Mouse (Mus musculus) embryonic facial prominence, embryonic 11.5 days (tissue): ENCODE results near the gene Ankrd13d. TPM values are rescaled to one million over a fixed set of nuclear protein-coding genes. Genes with fewer than 3 reads are reported as not detected.

Experiments
- ATAC-seq: fragments of 200-750 bp; cut with Nextera tagmentation; replicated peaks from 2 replicates; pipeline ENCODE4 v1.8.0; 2017; ENCODE audit warnings: low read depth; ENCODE audit not compliant: insufficient number of reproducible peaks, low FRiP score, low TSS enrichment
- DNase-seq: peaks from one replicate; pipeline ENCODE4 v3.0.0-alpha.2; 2015; ENCODE audit warnings: low spot score
- H3K27ac ChIP-seq: fragments of 300-500 bp; sonication (generic); replicated peaks from 2 replicates; pipeline ENCODE4 v1.5.1; 2014; ENCODE audit warnings: mild to moderate bottlenecking, low read depth, low read length, control low read depth
- H3K27me3 ChIP-seq: fragments of 300-500 bp; sonication (generic); 2 replicates; pipeline ENCODE4 v1.6.1; 2014; ENCODE audit warnings: mild to moderate bottlenecking, low read length, moderate library complexity, mixed read lengths; ENCODE audit not compliant: control insufficient read depth, insufficient read depth
- H3K36me3 ChIP-seq: fragments of 300-500 bp; sonication (generic); replicated peaks from 2 replicates; pipeline ENCODE4 v1.6.1; 2014; ENCODE audit warnings: low read depth, mild to moderate bottlenecking, low read length, moderate library complexity, mixed read lengths; ENCODE audit not compliant: control insufficient read depth, insufficient read depth
- H3K4me1 ChIP-seq: fragments of 300-500 bp; sonication (generic); 2 replicates; pipeline ENCODE4 v1.6.1; 2014; ENCODE audit warnings: low read length, mixed read lengths; ENCODE audit not compliant: control insufficient read depth, insufficient read depth
- H3K4me2 ChIP-seq: fragments of 300-500 bp; sonication (generic); 2 replicates; pipeline ENCODE4 v1.6.1; 2014; ENCODE audit warnings: low read depth, mild to moderate bottlenecking, control low read depth, low read length, moderate library complexity
- H3K4me3 ChIP-seq: fragments of 300-500 bp; sonication (generic); 2 replicates; pipeline ENCODE4 v1.5.1; 2014; ENCODE audit warnings: low read depth, low read length, control low read depth
- H3K9ac ChIP-seq: fragments of 300-500 bp; sonication (generic); replicated peaks from 2 replicates; pipeline ENCODE4 v1.6.1; 2014; ENCODE audit warnings: mild to moderate bottlenecking, control low read depth, low read length
- H3K9me3 ChIP-seq: fragments of 300-500 bp; sonication (generic); replicated peaks from 2 replicates; pipeline ENCODE4 v1.6.1; 2016; ENCODE audit warnings: mild to moderate bottlenecking, low read length, inconsistent platforms, mixed read lengths; ENCODE audit not compliant: control insufficient read depth
- WGBS: fragments of 180-500 bp; shearing (Covaris S2); extraction: QIAGEN DNeasy Blood & Tissue Kit; methylation state at CpG from one replicate; pipeline ENCODE4 v1.1.7; 2014; 5-methylcytosine and 5-hydroxymethylcytosine counted together
- polyA plus RNA-seq: library from polyadenylated mRNA; unstranded; fragments of >200 nt; fragmentation: Nextera tagmentation; extraction: Ambion mirVana; gene quantifications from 2 replicates; pipeline ENCODE4 v1.2.1, GENCODE M21; 2014

The Ankrd13d gene
- polyA plus RNA-seq, 1 experiment from 2014 or later: 5.6 TPM

GRCm38 (mm10) chr19:4304871-4305321 lies 22.0 kb upstream of the Ankrd13d start:
- ATAC-seq (no peak), DNase-seq (no peak)
- H3K27me3 ChIP-seq: no peaks in the 10 kb centered on the region
- peak overlapping the region; percentile 89 for H3K4me2 ChIP-seq
- H3K27ac ChIP-seq: no peak overlapping the region
- no peak overlapping the region; the same call in 1 of the 2 replicates for H3K9ac ChIP-seq
- H3K9me3 ChIP-seq: no peaks in the 10 kb centered on the region
- H3K4me1 ChIP-seq: peaks cover 23% of the 10 kb centered on the region
- H3K36me3 ChIP-seq: no peaks in the 10 kb centered on the region
- peak overlapping the region; percentile 96 for H3K4me3 ChIP-seq
- 53% methylated on average over 4 of the region's 4 CpGs for WGBS

GRCm38 (mm10) chr19:4304251-4304821 lies 21.4 kb upstream of the Ankrd13d start:
- H3K36me3 ChIP-seq: no peaks in the 10 kb centered on the region

GRCm38 (mm10) chr19:4303640-4303995 lies 20.7 kb upstream of the Ankrd13d start:
- Histone ChIP-seq H3K36me3 (no peaks in the 10 kb centered on the region), H3K27ac (no peak overlapping the region), H3K4me2 (no peak overlapping the region), H3K4me1 (peaks cover 23% of the 10 kb centered on the region), H3K9me3 (no peaks in the 10 kb centered on the region), H3K4me3 (no peak overlapping the region), H3K9ac (no peak overlapping the region), H3K27me3 (no peaks in the 10 kb centered on the region)
- ATAC-seq: no peak
- 92% methylated on average over 5 of the region's 5 CpGs for WGBS
- no peak for DNase-seq

More at GRCm38 (mm10) chr19:4304251-4304821, 21.4 kb upstream of the Ankrd13d start:
- Histone ChIP-seq H3K9ac (no peak overlapping the region; the same call in 1 of the 2 replicates), H3K4me2 (peak overlapping the region; percentile 89), H3K4me3 (peak overlapping the region; percentile 96), H3K9me3 (no peaks in the 10 kb centered on the region), H3K27ac (no peak overlapping the region), H3K27me3 (no peaks in the 10 kb centered on the region), H3K4me1 (peaks cover 23% of the 10 kb centered on the region)
- WGBS: 74% methylated on average over 5 of the region's 5 CpGs
- DNase-seq (no peak), ATAC-seq (no peak)

GRCm38 (mm10) chr19:4302936-4303639 lies 20.2 kb upstream of the Ankrd13d start:
- WGBS: 71% methylated on average over 7 of the region's 7 CpGs
- no peaks in the 10 kb centered on the region for H3K36me3 ChIP-seq
- H3K9ac ChIP-seq: no peak overlapping the region; the same call in 1 of the 2 replicates
- no peak for ATAC-seq
- H3K27me3 ChIP-seq: no peaks in the 10 kb centered on the region
- H3K4me2 ChIP-seq: peak overlapping the region; percentile 8; the same call in 1 of the 2 replicates
- no peak overlapping the region; the same call in 1 of the 2 replicates for H3K27ac ChIP-seq
- H3K4me1 ChIP-seq: peaks cover 23% of the 10 kb centered on the region
- no peak for DNase-seq
- H3K4me3 ChIP-seq: no peak overlapping the region
- no peaks in the 10 kb centered on the region for H3K9me3 ChIP-seq

GRCm38 (mm10) chr19:4301735-4302651 lies 19.1 kb upstream of the Ankrd13d start:
- WGBS: 26% methylated on average over 21 of the region's 21 CpGs
- Histone ChIP-seq H3K4me3 (no peak overlapping the region), H3K9ac (peak overlapping the region; percentile 25), H3K36me3 (no peaks in the 10 kb centered on the region), H3K27me3 (no peaks in the 10 kb centered on the region), H3K4me2 (peak overlapping the region; percentile 30), H3K9me3 (no peaks in the 10 kb centered on the region), H3K27ac (peak overlapping the region; percentile 76), H3K4me1 (peaks cover 23% of the 10 kb centered on the region)
- ATAC-seq (no peak), DNase-seq (peak; percentile 57)

GRCm38 (mm10) chr19:4300852-4301734 lies 18.2 kb upstream of the Ankrd13d start:
- Histone ChIP-seq H3K9ac (peak overlapping the region; percentile 25; the same call in 1 of the 2 replicates), H3K4me2 (no peak overlapping the region), H3K9me3 (no peaks in the 10 kb centered on the region), H3K4me1 (peaks cover 23% of the 10 kb centered on the region), H3K36me3 (no peaks in the 10 kb centered on the region), H3K27me3 (no peaks in the 10 kb centered on the region), H3K4me3 (no peak overlapping the region), H3K27ac (0 out of 2 replicates have a peak overlapping the region, but pooled peaks have one; percentile 76)
- ATAC-seq: no peak
- no peak for DNase-seq
- WGBS: 72% methylated on average over 11 of the region's 11 CpGs

- Histone ChIP-seq H3K4me3 (no peak overlapping the region), H3K4me2 (no peak overlapping the region), H3K27me3 (no peaks in the 10 kb centered on the region), H3K27ac (no peak overlapping the region), H3K36me3 (no peaks in the 10 kb centered on the region), H3K4me1 (peaks cover 23% of the 10 kb centered on the region), H3K9me3 (no peaks in the 10 kb centered on the region), H3K9ac (no peak overlapping the region)
- ATAC-seq: no peak
- no peak for DNase-seq
- WGBS: 60% methylated on average over 7 of the region's 7 CpGs
These were observed 17.4 kb upstream of the Ankrd13d start for GRCm38 (mm10) chr19:4300271-4300704.
